Mouse (Mus musculus) hindbrain, embryonic 14.5 days (tissue): ENCODE results near the gene Gm17332. TPM values are rescaled to one million over a fixed set of nuclear protein-coding genes. Genes with fewer than 3 reads are reported as not detected.
"Not testable (repeated sequence)": the region's sequence is repeated elsewhere in the genome, so short reads cannot be mapped to it uniquely, and the experiment has no call there.

ENCODE experiments used
- ATAC-seq: fragments of 200-750 bp; cut with Nextera tagmentation; 2 replicates; pipeline ENCODE4 v1.8.0; 2017; ENCODE audit warnings: moderate number of reproducible peaks, mild to moderate bottlenecking, moderate TSS enrichment, moderate library complexity; ENCODE audit not compliant: low FRiP score
- DNase-seq: peaks from one replicate; pipeline ENCODE4 v3.0.0-alpha.2; 2015; ENCODE audit warnings: low spot score
- H3K27ac ChIP-seq: fragments of 300-500 bp; sonication (generic); 2 replicates; pipeline ENCODE4 v1.5.1; 2014; ENCODE audit warnings: mild to moderate bottlenecking, moderate library complexity
- H3K27me3 ChIP-seq: fragments of 300-500 bp; sonication (generic); 2 replicates; pipeline ENCODE4 v1.6.1; 2014; ENCODE audit warnings: mild to moderate bottlenecking, low read length, mixed read lengths; ENCODE audit not compliant: control insufficient read depth, insufficient read depth
- H3K36me3 ChIP-seq: fragments of 300-500 bp; sonication (generic); replicated peaks from 2 replicates; pipeline ENCODE4 v1.6.1; 2014; ENCODE audit not compliant: control insufficient read depth, insufficient read depth
- H3K4me1 ChIP-seq: fragments of 300-500 bp; sonication (generic); replicated peaks from 2 replicates; pipeline ENCODE4 v1.6.1; 2014; ENCODE audit warnings: antibody characterized with exemption, low read length, mixed read lengths; ENCODE audit not compliant: control insufficient read depth, insufficient read depth
- H3K4me2 ChIP-seq: fragments of 300-500 bp; sonication (generic); replicated peaks from 2 replicates; pipeline ENCODE4 v1.6.1; 2014; ENCODE audit warnings: mild to moderate bottlenecking, moderate library complexity
- H3K4me3 ChIP-seq: fragments of 300-500 bp; sonication (generic); replicated peaks from 2 replicates; pipeline ENCODE4 v1.5.1; 2014; ENCODE audit warnings: mild to moderate bottlenecking, low read length
- H3K9ac ChIP-seq: fragments of 300-500 bp; sonication (generic); 2 replicates; pipeline ENCODE4 v1.6.1; 2014
- H3K9me3 ChIP-seq: fragments of 300-500 bp; sonication (generic); 2 replicates; pipeline ENCODE4 v1.6.1; 2016; ENCODE audit warnings: low read length; ENCODE audit not compliant: control insufficient read depth
- WGBS: fragments of 180-500 bp; shearing (Covaris S2); extraction: QIAGEN DNeasy Blood & Tissue Kit; methylation state at CpG from one replicate; pipeline ENCODE4 v1.1.7; 2014; 5-methylcytosine and 5-hydroxymethylcytosine counted together
- polyA plus RNA-seq: library from polyadenylated mRNA; unstranded; fragments of >200 nt; fragmentation: Nextera tagmentation; extraction: Ambion mirVana; gene quantifications from 2 replicates; pipeline ENCODE4 v1.2.1, GENCODE M21; 2014

Gm17332 gene
- polyA plus RNA-seq, 1 experiment from 2014 or later, result not detected

DNA sequence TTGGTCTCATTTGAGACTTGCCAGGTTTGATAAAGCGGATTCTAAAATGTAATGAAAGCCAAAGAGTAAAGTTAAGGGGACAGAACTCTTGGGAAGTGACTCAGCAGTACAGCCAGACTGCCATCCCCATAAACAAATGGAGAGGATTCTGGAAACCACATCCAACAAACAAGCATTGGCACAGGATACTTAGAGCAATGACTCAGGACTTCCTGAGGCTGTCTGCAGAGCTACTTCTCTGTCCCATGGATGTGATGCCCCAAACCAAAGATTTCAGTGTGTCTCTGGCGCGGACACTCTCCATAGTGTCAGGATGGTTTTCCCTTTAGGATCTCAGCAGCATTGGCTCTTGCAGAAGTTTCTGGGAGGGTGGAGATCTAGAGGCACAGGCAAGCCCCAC lies 25.2 kb downstream of the Gm17332 start:
- Histone ChIP-seq H3K4me1 (no peaks in the 10 kb centered on the region), H3K27me3 (no peaks in the 10 kb centered on the region), H3K4me3 (no peak overlapping the region), H3K9me3 (no peaks in the 10 kb centered on the region), H3K4me2 (no peak overlapping the region), H3K36me3 (no peaks in the 10 kb centered on the region), H3K9ac (no peak overlapping the region), H3K27ac (no peak overlapping the region)
- 96% methylated on average over 3 of the region's 3 CpGs for WGBS
- DNase-seq (no peak), ATAC-seq (no peak)

DNA sequence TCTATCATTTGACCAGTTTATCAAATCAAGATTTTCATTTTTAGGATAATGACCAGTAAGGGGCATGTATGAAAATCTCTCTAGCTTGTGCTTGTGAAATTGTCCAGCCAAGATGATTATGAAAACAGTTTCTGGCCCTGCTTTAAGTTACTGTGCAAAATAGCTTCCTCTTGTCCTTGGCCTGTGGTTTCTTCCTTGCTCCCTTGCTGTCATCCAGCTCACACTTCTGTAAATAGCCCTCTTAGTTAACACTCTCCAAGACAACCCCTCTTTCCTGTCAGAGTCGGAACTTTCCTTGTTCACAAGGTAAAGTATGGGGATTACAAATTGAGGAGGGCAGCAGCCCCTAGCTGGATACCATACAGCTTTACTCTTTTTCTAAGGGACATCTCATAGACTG lies 43.9 kb downstream of the Gm17332 start:
- not testable (repeated sequence) for ATAC-seq, H3K9me3 ChIP-seq, H3K27ac ChIP-seq, H3K4me1 ChIP-seq, DNase-seq, H3K4me3 ChIP-seq, H3K4me2 ChIP-seq, H3K36me3 ChIP-seq, H3K27me3 ChIP-seq, H3K9ac ChIP-seq
- 88% methylated on average over 1 of the region's 1 CpGs for WGBS

DNA sequence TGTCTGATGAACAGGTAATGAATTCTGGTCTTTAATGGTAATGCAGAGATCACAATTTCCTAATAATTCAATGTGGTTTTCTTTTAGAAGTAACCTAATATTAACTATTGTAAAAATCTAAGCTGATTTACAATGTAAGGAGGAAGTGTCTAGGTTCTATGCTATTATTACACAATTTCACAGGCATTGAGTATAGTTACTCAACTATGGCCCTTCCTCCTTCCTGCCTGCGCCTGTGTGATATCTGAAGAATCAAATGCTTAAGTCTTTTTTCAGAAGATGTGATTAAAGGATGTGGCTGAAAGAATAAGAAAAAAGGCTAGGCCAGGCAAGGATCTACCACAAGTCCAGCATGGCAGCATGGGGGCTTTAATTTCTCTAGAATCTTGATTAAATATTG lies 47.4 kb downstream of the Gm17332 start:
- not testable (repeated sequence) for DNase-seq, H3K9me3 ChIP-seq, H3K4me2 ChIP-seq, ATAC-seq, H3K36me3 ChIP-seq, H3K4me3 ChIP-seq, H3K27me3 ChIP-seq, H3K4me1 ChIP-seq, H3K27ac ChIP-seq, H3K9ac ChIP-seq
- WGBS, result 85% methylated on average over 1 of the region's 1 CpGs

DNA sequence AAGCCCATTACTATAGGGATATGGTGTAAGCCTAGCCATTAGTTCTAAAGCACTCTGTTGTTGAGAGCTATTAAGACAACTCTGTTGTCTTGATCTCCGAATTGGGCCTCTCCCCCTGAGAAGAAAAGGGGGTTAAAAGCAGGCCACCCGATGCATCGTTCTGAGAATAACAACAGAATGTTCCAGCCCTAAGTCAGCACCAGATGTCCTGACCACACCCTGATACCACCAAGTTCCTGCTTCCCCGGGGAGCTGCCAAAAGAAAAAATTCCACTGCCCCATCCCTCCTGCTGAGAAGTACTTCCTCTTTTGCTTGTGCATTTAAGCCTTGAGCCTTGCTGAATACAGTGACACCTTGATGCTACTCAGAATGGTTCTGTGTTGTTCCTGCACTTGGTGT lies 48.5 kb downstream of the Gm17332 start:
- H3K27me3 ChIP-seq, H3K4me2 ChIP-seq, H3K4me3 ChIP-seq, H3K4me1 ChIP-seq, H3K9ac ChIP-seq, DNase-seq, ATAC-seq, H3K27ac ChIP-seq, H3K36me3 ChIP-seq, H3K9me3 ChIP-seq: not testable (repeated sequence)
- WGBS, result 67% methylated on average over 4 of the region's 4 CpGs

Other genes starting within 250 kb of the Gm17332 start
- gene Erlec1, start 228.1 kb downstream of the Gm17332 start, polyA plus RNA-seq, result 13.9 and 15.5 TPM in 2 replicates
- gene Chac2, start 196.1 kb downstream of the Gm17332 start, polyA plus RNA-seq, result 30.9 and 35.4 TPM in 2 replicates
- gene Stc2, start 187.6 kb upstream of the Gm17332 start, polyA plus RNA-seq, result 0.57 and 0.59 TPM in 2 replicates